Mouse (Mus musculus) lung, embryonic 14.5 days (tissue): ENCODE measurements at regions not wholly inside any gene's neighbourhood (a gene's known extent, or its start where the extent isn't known, plus 50 kb on each side); places are given as distances from the start of the nearest gene placed in this dataset.

ENCODE experiments used
- ATAC-seq: fragments of 200-750 bp; cut with Nextera tagmentation; 2 replicates; pipeline ENCODE4 v1.8.0; 2017; ENCODE audit warnings: mild to moderate bottlenecking, moderate TSS enrichment, moderate library complexity; ENCODE audit not compliant: insufficient read depth
- DNase-seq: peaks from one replicate; pipeline ENCODE4 v3.0.0-alpha.2; 2015
- H3K27ac ChIP-seq: fragments of 300-500 bp; sonication (generic); 2 replicates; pipeline ENCODE4 v1.5.1; 2014; ENCODE audit warnings: low read depth, mild to moderate bottlenecking, moderate library complexity
- H3K27me3 ChIP-seq: fragments of 300-500 bp; sonication (generic); 2 replicates; pipeline ENCODE4 v1.6.1; 2014; ENCODE audit warnings: low read length, control low read depth; ENCODE audit not compliant: insufficient read depth
- H3K36me3 ChIP-seq: fragments of 300-500 bp; sonication (generic); 2 replicates; pipeline ENCODE4 v1.6.1; 2014; ENCODE audit warnings: control low read depth; ENCODE audit not compliant: insufficient read depth
- H3K4me1 ChIP-seq: fragments of 300-500 bp; sonication (generic); 2 replicates; pipeline ENCODE4 v1.6.1; 2014; ENCODE audit warnings: antibody characterized with exemption, control low read depth; ENCODE audit not compliant: insufficient read depth
- H3K4me2 ChIP-seq: fragments of 300-500 bp; sonication (generic); 2 replicates; pipeline ENCODE4 v1.6.1; 2014; ENCODE audit warnings: mild to moderate bottlenecking
- H3K4me3 ChIP-seq: fragments of 300-500 bp; sonication (generic); 2 replicates; pipeline ENCODE4 v1.5.1; 2014; ENCODE audit warnings: low read depth, low read length
- H3K9ac ChIP-seq: fragments of 300-500 bp; sonication (generic); 2 replicates; pipeline ENCODE4 v1.6.1; 2014
- H3K9me3 ChIP-seq: fragments of 300-500 bp; sonication (generic); 2 replicates; pipeline ENCODE4 v1.6.1; 2016; ENCODE audit warnings: low read depth, low read length, control low read depth
- CTCF ChIP-seq: IDR thresholded peaks from 2 replicates; pipeline ENCODE4 v1.5.1; 2016; ENCODE audit warnings: antibody characterized with exemption, low read depth
- WGBS: fragments of 180-500 bp; shearing (Covaris S2); extraction: QIAGEN DNeasy Blood & Tissue Kit; methylation state at CpG from one replicate; pipeline ENCODE4 v1.1.7; 2014; 5-methylcytosine and 5-hydroxymethylcytosine counted together

DNA sequence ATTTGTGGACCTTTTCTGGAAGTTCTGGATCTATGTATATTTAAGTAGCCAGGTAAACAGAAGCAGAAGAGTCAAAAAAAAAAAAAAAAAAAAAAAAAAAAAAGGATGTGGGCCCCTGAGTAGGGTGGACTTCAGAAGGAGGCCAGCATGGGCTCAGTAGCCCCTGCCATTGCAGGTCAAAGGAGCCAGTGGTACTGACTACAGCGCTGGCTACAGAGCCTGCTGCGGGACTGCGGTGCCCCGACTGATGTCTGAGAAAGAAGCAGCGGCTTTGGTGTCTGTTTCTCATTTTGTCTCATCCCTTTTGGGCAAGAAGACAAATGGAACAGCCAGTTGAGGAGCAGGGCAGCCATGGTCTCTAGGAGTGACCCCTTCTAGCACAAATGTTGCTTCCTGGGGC, 134.9 kb downstream of the Gm4791 start:
- DNase-seq (no peak), ATAC-seq (no peak)
- H3K36me3 ChIP-seq, result no peaks in the 10 kb centered on the region
- WGBS, result 80% methylated on average over 5 of the region's 5 CpGs
- H3K4me2 ChIP-seq, result no peak overlapping the region
- TF ChIP-seq CTCF, result no peak
- H3K4me1 ChIP-seq, result no peaks in the 10 kb centered on the region
- H3K27ac ChIP-seq, result no peak overlapping the region
- no peaks in the 10 kb centered on the region for H3K27me3 ChIP-seq
- no peak overlapping the region for H3K9ac ChIP-seq
- H3K9me3 ChIP-seq, result no peaks in the 10 kb centered on the region
- no peak overlapping the region for H3K4me3 ChIP-seq

DNA sequence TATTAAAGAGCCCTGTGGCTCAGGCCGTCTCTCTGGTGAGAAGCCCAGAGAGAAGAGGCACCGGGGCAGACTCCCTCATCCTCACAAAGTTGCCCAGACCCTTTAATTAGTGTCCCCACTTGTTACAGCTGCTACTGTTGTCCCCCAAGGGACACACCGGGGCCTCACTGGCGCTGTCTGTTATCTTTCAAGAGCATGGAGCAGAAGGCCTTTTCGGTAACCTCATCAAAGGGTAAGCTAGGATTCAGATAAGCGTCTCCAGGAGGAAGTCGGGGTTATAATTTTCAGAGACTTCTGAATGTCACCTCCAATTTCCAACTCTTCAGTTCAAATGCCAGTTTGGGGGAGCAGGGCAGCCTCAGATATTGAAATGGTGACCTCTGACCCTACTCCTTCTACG, 135.3 kb downstream of the Gm4791 start:
- WGBS, result 49% methylated on average over 8 of the region's 8 CpGs
- DNase-seq (no peak), ATAC-seq (no peak)
- no peaks in the 10 kb centered on the region for H3K27me3 ChIP-seq
- H3K9me3 ChIP-seq, result no peaks in the 10 kb centered on the region
- no peak overlapping the region for H3K27ac ChIP-seq
- TF ChIP-seq CTCF, result no peak
- H3K9ac ChIP-seq, result no peak overlapping the region
- H3K4me2 ChIP-seq, result no peak overlapping the region
- no peaks in the 10 kb centered on the region for H3K36me3 ChIP-seq
- no peaks in the 10 kb centered on the region for H3K4me1 ChIP-seq
- no peak overlapping the region for H3K4me3 ChIP-seq

DNA sequence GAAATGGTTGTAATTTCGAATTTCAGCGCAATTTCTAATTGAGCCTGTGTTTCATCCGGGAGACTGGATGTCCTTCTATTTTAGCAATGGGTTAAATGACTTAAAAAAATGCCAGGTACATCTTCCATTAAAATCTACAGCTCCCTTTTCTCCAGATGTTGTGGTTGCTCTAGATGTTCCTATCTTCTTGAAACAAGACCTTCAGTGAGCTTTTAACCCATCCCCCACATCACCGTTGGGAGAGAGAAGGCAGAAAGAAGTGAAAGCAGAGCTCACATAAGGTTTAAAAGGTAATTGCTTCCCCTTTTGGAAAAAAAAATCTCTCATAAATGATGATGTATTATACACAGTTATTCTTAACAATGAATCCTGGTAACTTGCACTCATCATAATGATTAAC, 135.9 kb downstream of the Gm4791 start:
- Histone ChIP-seq H3K4me2 (no peak overlapping the region), H3K27ac (no peak overlapping the region), H3K27me3 (no peaks in the 10 kb centered on the region), H3K9ac (no peak overlapping the region), H3K9me3 (no peaks in the 10 kb centered on the region), H3K4me1 (no peaks in the 10 kb centered on the region), H3K4me3 (no peak overlapping the region), H3K36me3 (no peaks in the 10 kb centered on the region)
- DNase-seq (no peak), ATAC-seq (no peak)
- 73% methylated on average over 4 of the region's 4 CpGs for WGBS
- TF ChIP-seq CTCF, result no peak

DNA sequence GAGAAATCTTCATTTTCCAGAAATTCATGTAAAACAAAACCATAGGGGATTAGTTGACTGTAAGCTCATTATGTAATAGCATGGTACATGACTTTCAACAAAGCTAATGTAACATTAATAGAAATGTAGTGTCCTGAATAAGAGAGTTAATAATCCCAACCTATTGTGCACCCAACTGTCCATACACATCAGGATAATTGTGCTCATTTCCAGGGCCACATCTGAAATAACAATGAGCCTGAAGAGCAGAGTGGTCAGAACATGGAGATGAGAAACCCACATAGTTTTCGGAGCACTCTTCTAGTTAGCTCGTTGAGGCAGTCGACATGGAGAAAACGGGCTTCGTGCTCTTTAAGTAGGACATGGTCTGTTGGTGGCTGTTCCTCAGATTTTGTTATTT, 138.1 kb downstream of the Gm4791 start:
- WGBS, result 94% methylated on average over 5 of the region's 5 CpGs
- H3K36me3 ChIP-seq, result no peaks in the 10 kb centered on the region
- no peak overlapping the region for H3K4me3 ChIP-seq
- no peak overlapping the region for H3K4me2 ChIP-seq
- no peak for DNase-seq
- H3K27ac ChIP-seq, result no peak overlapping the region
- TF ChIP-seq CTCF, result no peak
- no peak overlapping the region for H3K9ac ChIP-seq
- no peaks in the 10 kb centered on the region for H3K9me3 ChIP-seq
- ATAC-seq, result no peak
- H3K4me1 ChIP-seq, result no peaks in the 10 kb centered on the region
- no peaks in the 10 kb centered on the region for H3K27me3 ChIP-seq

DNA sequence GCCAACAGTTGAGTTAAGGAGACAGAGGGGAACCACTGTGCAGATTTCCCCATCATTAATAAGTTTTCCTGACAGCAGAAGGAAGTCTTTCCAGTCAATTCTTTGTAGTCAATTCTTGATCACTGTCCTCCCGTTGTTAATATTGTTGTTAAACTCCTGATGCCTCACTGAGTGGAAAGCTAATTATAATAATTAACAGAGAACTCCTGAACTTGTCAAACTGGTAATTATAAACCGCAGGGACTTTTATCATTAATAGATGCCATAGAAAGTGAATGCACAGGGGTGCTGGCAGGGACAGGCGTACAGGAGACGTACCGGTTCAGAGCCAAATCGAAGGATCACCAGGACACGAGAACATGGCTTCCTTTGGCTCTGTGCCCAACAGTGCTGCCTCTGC, 154.9 kb downstream of the Gm4791 start:
- H3K36me3 ChIP-seq, result no peaks in the 10 kb centered on the region
- ATAC-seq, result no peak
- H3K4me1 ChIP-seq, result no peaks in the 10 kb centered on the region
- no peak overlapping the region for H3K4me3 ChIP-seq
- no peak for TF ChIP-seq CTCF
- no peaks in the 10 kb centered on the region for H3K9me3 ChIP-seq
- H3K9ac ChIP-seq, result no peak overlapping the region
- no peak for DNase-seq
- no peaks in the 10 kb centered on the region for H3K27me3 ChIP-seq
- WGBS, result 82% methylated on average over 7 of the region's 7 CpGs
- H3K4me2 ChIP-seq, result no peak overlapping the region
- H3K27ac ChIP-seq, result no peak overlapping the region

DNA sequence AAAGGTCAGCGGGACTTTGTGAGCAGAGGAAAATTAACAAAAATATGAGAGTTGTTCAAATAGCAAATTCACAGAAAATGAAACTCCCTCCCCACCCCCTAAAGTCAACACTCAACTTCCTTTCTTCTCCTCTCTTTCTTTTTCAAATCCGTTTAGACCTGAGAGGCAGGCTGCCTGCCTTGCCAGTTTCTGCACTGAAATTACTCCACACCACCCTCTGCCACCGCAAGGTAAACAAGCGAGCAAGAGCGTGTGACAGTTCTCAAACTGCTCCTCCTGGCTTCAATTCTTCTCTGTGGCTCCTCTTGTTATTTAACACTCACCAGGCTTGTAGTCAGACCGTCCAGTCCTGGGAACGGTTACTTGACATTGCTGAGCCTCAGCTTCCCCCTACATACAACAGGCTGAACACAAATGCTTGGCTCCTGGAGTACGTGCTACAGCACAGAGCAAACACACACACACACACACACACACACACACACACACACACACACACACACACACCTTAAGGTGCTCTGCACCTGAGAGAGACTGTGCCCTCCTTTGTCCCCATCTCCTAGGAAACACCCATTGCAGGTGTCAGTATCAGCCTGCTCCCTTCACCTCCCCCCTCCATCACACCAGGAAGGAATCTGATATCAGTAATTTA, 167.1 kb downstream of the Gm4791 start:
- Histone ChIP-seq H3K36me3 (no peaks in the 10 kb centered on the region), H3K9me3 (no peaks in the 10 kb centered on the region), H3K27ac (no peak overlapping the region; the same call in 1 of the 2 replicates), H3K9ac (no peak overlapping the region; the same call in 1 of the 2 replicates), H3K27me3 (no peaks in the 10 kb centered on the region), H3K4me3 (no peak overlapping the region), H3K4me2 (peak overlapping the region; percentile 27; the same call in 1 of the 2 replicates), H3K4me1 (no peaks in the 10 kb centered on the region)
- no peak; the same call in 1 of the 2 replicates for TF ChIP-seq CTCF
- DNase-seq (peak; percentile 39), ATAC-seq (peak; percentile 21; the same call in 1 of the 2 replicates)
- WGBS, result 19% methylated on average over 8 of the region's 8 CpGs

DNA sequence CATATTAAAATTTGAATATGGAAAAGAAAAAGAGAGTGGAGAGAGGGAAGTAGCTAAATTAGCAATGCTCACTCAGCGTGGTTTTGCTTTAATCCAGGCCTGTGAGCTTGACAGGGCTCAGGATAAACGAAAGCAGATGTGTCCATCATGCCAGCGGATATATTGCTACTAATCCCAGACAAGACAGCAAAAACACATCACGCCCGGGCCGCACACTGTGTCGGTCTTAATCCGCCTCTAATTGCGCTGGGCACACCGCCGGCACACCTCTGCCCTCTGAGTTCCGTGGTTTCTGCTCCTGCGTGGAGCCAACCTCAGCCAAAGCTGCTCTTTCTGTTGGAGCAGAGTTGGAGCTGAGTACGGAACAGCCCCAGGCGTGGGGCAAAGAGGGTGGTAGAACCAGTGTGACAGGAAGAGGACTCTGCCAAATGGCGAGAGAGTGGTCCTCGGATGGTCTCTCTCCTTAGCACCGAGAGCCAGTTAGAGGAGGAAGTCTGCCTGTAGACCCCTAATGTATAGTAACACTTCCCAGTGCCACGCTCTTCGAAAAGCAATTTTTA, 169.2 kb downstream of the Gm4791 start:
- peak; percentile 13 for DNase-seq
- Histone ChIP-seq H3K4me1 (no peaks in the 10 kb centered on the region), H3K36me3 (no peaks in the 10 kb centered on the region), H3K9me3 (no peaks in the 10 kb centered on the region), H3K4me2 (no peak overlapping the region), H3K27me3 (no peaks in the 10 kb centered on the region), H3K4me3 (no peak overlapping the region), H3K27ac (no peak overlapping the region), H3K9ac (no peak overlapping the region)
- no peak for TF ChIP-seq CTCF
- ATAC-seq, result no peak
- WGBS, result 58% methylated on average over 20 of the region's 20 CpGs
